Mouse (Mus musculus) embryonic facial prominence, embryonic 14.5 days (tissue): ENCODE measurements around the gene Cblb. TPM values are rescaled to one million over a fixed set of nuclear protein-coding genes. Genes with fewer than 3 reads are reported as not detected.

Experiments
- ATAC-seq: fragments of 200-750 bp; cut with Nextera tagmentation; 2 replicates; pipeline ENCODE4 v1.8.0; 2017; ENCODE audit warnings: low read depth, moderate number of reproducible peaks, moderate TSS enrichment
- DNase-seq: peaks from one replicate; pipeline ENCODE4 v3.0.0-alpha.2; 2015; ENCODE audit warnings: low spot score
- H3K27ac ChIP-seq: fragments of 300-500 bp; sonication (generic); replicated peaks from 2 replicates; pipeline ENCODE4 v1.5.1; 2014; ENCODE audit warnings: low read depth, mild to moderate bottlenecking, low read length, moderate library complexity
- H3K27me3 ChIP-seq: fragments of 300-500 bp; sonication (generic); replicated peaks from 2 replicates; pipeline ENCODE4 v1.6.1; 2014; ENCODE audit warnings: low read length; ENCODE audit not compliant: control insufficient read depth, insufficient read depth
- H3K36me3 ChIP-seq: fragments of 300-500 bp; sonication (generic); 2 replicates; pipeline ENCODE4 v1.6.1; 2014; ENCODE audit warnings: low read length, mixed read lengths; ENCODE audit not compliant: control insufficient read depth, insufficient read depth
- H3K4me1 ChIP-seq: fragments of 300-500 bp; sonication (generic); 2 replicates; pipeline ENCODE4 v1.6.1; 2014; ENCODE audit warnings: antibody characterized with exemption, low read length; ENCODE audit not compliant: control insufficient read depth, insufficient read depth
- H3K4me2 ChIP-seq: fragments of 300-500 bp; sonication (generic); 2 replicates; pipeline ENCODE4 v1.6.1; 2014; ENCODE audit warnings: low read depth, mild to moderate bottlenecking, low read length, moderate library complexity, mixed read lengths
- H3K4me3 ChIP-seq: fragments of 300-500 bp; sonication (generic); 2 replicates; pipeline ENCODE4 v1.5.1; 2014; ENCODE audit warnings: low read depth, mild to moderate bottlenecking, low read length
- H3K9ac ChIP-seq: fragments of 300-500 bp; sonication (generic); 2 replicates; pipeline ENCODE4 v1.6.1; 2014; ENCODE audit warnings: low read depth, mild to moderate bottlenecking, low read length, moderate library complexity, mixed read lengths
- H3K9me3 ChIP-seq: fragments of 300-500 bp; sonication (generic); 2 replicates; pipeline ENCODE4 v1.6.1; 2016; ENCODE audit warnings: low read length; ENCODE audit not compliant: control insufficient read depth
- WGBS: fragments of 180-500 bp; shearing (Covaris S2); extraction: QIAGEN DNeasy Blood & Tissue Kit; methylation state at CpG from one replicate; pipeline ENCODE4 v1.1.7; 2014; 5-methylcytosine and 5-hydroxymethylcytosine counted together
- polyA plus RNA-seq: library from polyadenylated mRNA; unstranded; fragments of >200 nt; fragmentation: Nextera tagmentation; extraction: Ambion mirVana; gene quantifications from 2 replicates; pipeline ENCODE4 v1.2.1, GENCODE M21; 2014

Cblb gene
- polyA plus RNA-seq, 1 experiment from 2014 or later, result 18.6 TPM

- WGBS, result 15% methylated on average over 27 of the region's 29 CpGs
- peaks cover 28% of the 10 kb centered on the region for H3K4me1 ChIP-seq
- peak overlapping the region; percentile 97 for H3K27ac ChIP-seq
- peak overlapping the region; percentile 93 for H3K9ac ChIP-seq
- no peaks in the 10 kb centered on the region for H3K9me3 ChIP-seq
- H3K4me2 ChIP-seq, result peak overlapping the region; percentile 75
- H3K4me3 ChIP-seq, result peak overlapping the region; percentile 97
- no peak for ATAC-seq
- peak; percentile 32 for DNase-seq
- H3K36me3 ChIP-seq, result peaks cover 20% of the 10 kb centered on the region; the same call in 1 of the 2 replicates
- no peaks in the 10 kb centered on the region for H3K27me3 ChIP-seq
Observed at GRCm38 (mm10) chr16:52032376-52033330, 1.6 kb downstream of the Cblb start.

GRCm38 (mm10) chr16:52033381-52034315 is 2.6 kb downstream of the Cblb start:
- peak overlapping the region; percentile 75 for H3K4me2 ChIP-seq
- no peak overlapping the region for H3K27ac ChIP-seq
- ATAC-seq (no peak), DNase-seq (no peak)
- no peaks in the 10 kb centered on the region for H3K27me3 ChIP-seq
- H3K4me1 ChIP-seq, result peaks cover 28% of the 10 kb centered on the region
- peaks cover 24% of the 10 kb centered on the region; the same call in 1 of the 2 replicates for H3K36me3 ChIP-seq
- peak overlapping the region; percentile 97 for H3K4me3 ChIP-seq
- H3K9me3 ChIP-seq, result no peaks in the 10 kb centered on the region
- WGBS, result 84% methylated on average over 4 of the region's 4 CpGs
- H3K9ac ChIP-seq, result no peak overlapping the region

GRCm38 (mm10) chr16:52034356-52034755 is 3.3 kb downstream of the Cblb start:
- H3K9ac ChIP-seq, result no peak overlapping the region
- H3K4me1 ChIP-seq, result peaks cover 28% of the 10 kb centered on the region
- peaks cover 31% of the 10 kb centered on the region; the same call in 1 of the 2 replicates for H3K36me3 ChIP-seq
- H3K4me3 ChIP-seq, result peak overlapping the region; percentile 1; the same call in 1 of the 2 replicates
- WGBS, result 82% methylated on average over 5 of the region's 5 CpGs
- no peaks in the 10 kb centered on the region for H3K9me3 ChIP-seq
- H3K27me3 ChIP-seq, result no peaks in the 10 kb centered on the region
- H3K27ac ChIP-seq, result no peak overlapping the region
- no peak for DNase-seq
- ATAC-seq, result no peak
- H3K4me2 ChIP-seq, result peak overlapping the region; percentile 75

- Histone ChIP-seq H3K36me3 (peaks cover 31% of the 10 kb centered on the region; the same call in 1 of the 2 replicates), H3K4me2 (no peak overlapping the region), H3K27ac (no peak overlapping the region), H3K4me1 (peaks cover 31% of the 10 kb centered on the region), H3K4me3 (no peak overlapping the region), H3K9ac (no peak overlapping the region), H3K27me3 (no peaks in the 10 kb centered on the region), H3K9me3 (no peaks in the 10 kb centered on the region)
- no peak for ATAC-seq
- WGBS, result 82% methylated on average over 3 of the region's 3 CpGs
- DNase-seq, result no peak
Observed at GRCm38 (mm10) chr16:52036295-52036694, 5.3 kb downstream of the Cblb start.

- Histone ChIP-seq H3K4me1 (peaks cover 26% of the 10 kb centered on the region), H3K9me3 (no peaks in the 10 kb centered on the region), H3K27me3 (no peaks in the 10 kb centered on the region), H3K27ac (no peak overlapping the region), H3K4me3 (no peak overlapping the region), H3K36me3 (peaks cover 31% of the 10 kb centered on the region; the same call in 1 of the 2 replicates), H3K4me2 (no peak overlapping the region), H3K9ac (no peak overlapping the region)
- no peak for ATAC-seq
- 88% methylated on average over 4 of the region's 4 CpGs for WGBS
- DNase-seq, result no peak
Observed at GRCm38 (mm10) chr16:52038283-52038682, 7.3 kb downstream of the Cblb start.

GRCm38 (mm10) chr16:52038821-52039220 is 7.8 kb downstream of the Cblb start:
- no peak for ATAC-seq
- Histone ChIP-seq H3K4me1 (peaks cover 22% of the 10 kb centered on the region), H3K9ac (no peak overlapping the region), H3K27ac (no peak overlapping the region), H3K9me3 (no peaks in the 10 kb centered on the region), H3K4me2 (no peak overlapping the region), H3K36me3 (peaks cover 30% of the 10 kb centered on the region; the same call in 1 of the 2 replicates), H3K27me3 (no peaks in the 10 kb centered on the region), H3K4me3 (no peak overlapping the region)
- DNase-seq, result no peak
- WGBS, result 70% methylated on average over 2 of the region's 2 CpGs

GRCm38 (mm10) chr16:52040937-52041336 is 9.9 kb downstream of the Cblb start:
- Histone ChIP-seq H3K9me3 (no peaks in the 10 kb centered on the region), H3K4me1 (peaks cover 7% of the 10 kb centered on the region; the same call in 1 of the 2 replicates), H3K27me3 (no peaks in the 10 kb centered on the region), H3K4me2 (no peak overlapping the region), H3K4me3 (no peak overlapping the region), H3K9ac (no peak overlapping the region), H3K36me3 (peaks cover 11% of the 10 kb centered on the region; the same call in 1 of the 2 replicates), H3K27ac (no peak overlapping the region)
- ATAC-seq (no peak), DNase-seq (no peak)
- 76% methylated on average over 4 of the region's 4 CpGs for WGBS

GRCm38 (mm10) chr16:52042667-52043379 is 11.8 kb downstream of the Cblb start:
- ATAC-seq, result no peak; the same call in 1 of the 2 replicates
- Histone ChIP-seq H3K9me3 (no peaks in the 10 kb centered on the region), H3K27ac (no peak overlapping the region), H3K4me2 (no peak overlapping the region), H3K4me3 (no peak overlapping the region), H3K27me3 (no peaks in the 10 kb centered on the region), H3K9ac (no peak overlapping the region), H3K4me1 (0 out of 2 replicates have a peak, but pooled peaks cover 2% of the 10 kb centered on the region), H3K36me3 (peaks cover 19% of the 10 kb centered on the region)
- 67% methylated on average over 14 of the region's 14 CpGs for WGBS
- DNase-seq, result no peak
